Mouse (Mus musculus) frontal cortex, adult (tissue): Measurements from ENCODE around the gene Fam210b.

ENCODE experiments used
- ATAC-seq: cut with Nextera tagmentation; 2 replicates; pipeline ENCODE4 v1.9.2; 2017; ENCODE audit warnings: mild to moderate bottlenecking, moderate library complexity, mixed read lengths; ENCODE audit not compliant: low TSS enrichment

The Fam210b gene

DNA sequence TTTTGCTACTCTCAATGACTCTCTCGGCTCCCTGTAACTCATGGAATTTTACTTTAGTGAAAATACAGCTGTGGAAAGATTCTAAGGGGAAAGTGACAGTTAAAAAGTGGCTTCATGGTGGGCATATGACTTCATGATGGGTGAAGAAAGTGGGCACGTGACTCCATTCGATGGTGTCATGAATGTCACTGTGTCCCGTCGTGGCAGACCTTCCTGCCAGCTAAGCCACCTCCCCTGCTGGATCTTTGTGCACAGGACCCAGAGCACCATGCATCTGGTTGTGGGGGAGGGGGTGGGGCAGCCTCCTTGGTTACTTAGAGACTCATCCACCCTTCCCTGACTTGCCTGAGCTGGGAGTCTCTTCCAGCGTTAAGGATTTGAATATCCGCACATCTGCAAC lies 58.9 kb downstream of the Fam210b start:
- no peak for ATAC-seq

DNA sequence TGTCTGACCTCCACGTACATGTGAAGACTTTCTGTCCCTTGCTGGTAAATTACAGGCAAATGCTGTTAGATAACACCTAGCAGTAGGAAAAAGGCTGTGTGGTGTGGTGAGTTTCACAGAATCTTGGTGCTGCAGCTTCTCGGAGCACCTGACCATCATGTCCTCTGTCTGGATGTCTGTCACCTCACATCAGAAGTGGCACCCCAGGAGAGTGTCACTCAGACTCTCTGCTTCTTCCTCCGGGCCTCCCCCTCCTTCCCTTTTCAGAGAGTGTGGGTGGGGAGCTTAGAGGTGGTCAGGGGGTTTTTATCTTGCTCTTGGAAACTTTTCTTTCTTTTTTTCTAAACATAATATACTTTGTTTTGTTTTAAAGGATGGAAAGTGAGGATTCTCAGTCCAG lies 59.6 kb downstream of the Fam210b start:
- no peak for ATAC-seq
